ENCODE assay signal across 15 mouse cellular contexts in genomic region chr1:17392114-17392819, GRCm38 (mm10).
"Had no signal": no experiment of that assay in that cellular context is flagged by ENCODE, and none has a peak within 500 bp of the region (broad histone marks: within the 10 kb centered on the region; RNA-seq: fewer than 3 reads in every experiment).

No protein-coding gene starts in this region.

- DNase-seq: kidney, adult 2 months; kidney, postnatal 36 days; layer of hippocampus, adult 9-11 months; layer of hippocampus, postnatal 36 days; liver; lung, embryonic 14.5 days; lung, postnatal 10 days; lung, postnatal 4 days; spleen, adult 18-20 months; thymus, postnatal 36 days had no signal

- H3K9me3 ChIP-seq: limb, embryonic 12.5 days; midbrain, embryonic 10.5 days; midbrain, embryonic 15.5 days; neural tube, embryonic 12.5 days had no signal

- H3K27ac ChIP-seq: limb, embryonic 12.5 days; liver, embryonic 14.5 days; midbrain, embryonic 10.5 days; midbrain, embryonic 15.5 days; neural tube, embryonic 12.5 days had no signal

- H3K27me3 ChIP-seq: limb, embryonic 12.5 days; midbrain, embryonic 15.5 days; neural tube, embryonic 12.5 days had no signal

- H3K4me3 ChIP-seq: limb, embryonic 12.5 days; midbrain, embryonic 10.5 days; midbrain, embryonic 15.5 days; neural tube, embryonic 12.5 days had no signal

- H3K36me3 ChIP-seq: limb, embryonic 12.5 days; midbrain, embryonic 10.5 days; midbrain, embryonic 15.5 days; neural tube, embryonic 12.5 days had no signal

- H3K9ac ChIP-seq: limb, embryonic 12.5 days; liver, embryonic 14.5 days; lung, embryonic 14.5 days; midbrain, embryonic 15.5 days; neural tube, embryonic 12.5 days had no signal

- ATAC-seq: midbrain, embryonic 15.5 days had no signal

- H3K4me2 ChIP-seq: limb, embryonic 12.5 days; lung, embryonic 14.5 days; midbrain, embryonic 15.5 days; neural tube, embryonic 12.5 days had no signal

- H3K4me1 ChIP-seq: limb, embryonic 12.5 days; midbrain, embryonic 10.5 days; midbrain, embryonic 15.5 days; neural tube, embryonic 12.5 days had no signal
